Mouse (Mus musculus): ENCODE data around the gene Pds5a.

The Pds5a gene

DNA sequence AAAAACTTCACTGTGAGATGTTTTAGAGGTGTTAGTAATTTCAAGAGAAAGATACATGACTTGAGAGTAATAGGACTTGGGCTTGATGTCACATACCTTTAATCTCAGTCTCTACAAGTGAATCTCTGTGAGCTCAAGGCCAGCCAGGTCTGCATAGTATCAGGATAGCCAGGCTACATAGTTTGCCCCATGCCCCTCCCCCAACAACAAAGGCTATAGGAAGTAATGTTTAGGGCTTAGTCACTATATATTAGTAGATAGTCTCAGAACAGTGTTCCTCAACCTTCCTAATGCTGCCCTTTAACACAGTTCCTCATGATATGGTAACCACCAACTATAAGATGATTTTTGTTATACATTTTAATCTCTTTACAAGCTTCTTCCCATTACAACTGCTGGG, 141.0 kb downstream of the Pds5a start:
- no peak for DNase-seq

All from embryo, embryonic 11 days (tissue).